Mouse (Mus musculus): ENCODE measurements at regions not wholly inside any gene's neighbourhood (a gene's known extent, or its start where the extent isn't known, plus 50 kb on each side); places are given as distances from the start of the nearest gene placed in this dataset.

DNA sequence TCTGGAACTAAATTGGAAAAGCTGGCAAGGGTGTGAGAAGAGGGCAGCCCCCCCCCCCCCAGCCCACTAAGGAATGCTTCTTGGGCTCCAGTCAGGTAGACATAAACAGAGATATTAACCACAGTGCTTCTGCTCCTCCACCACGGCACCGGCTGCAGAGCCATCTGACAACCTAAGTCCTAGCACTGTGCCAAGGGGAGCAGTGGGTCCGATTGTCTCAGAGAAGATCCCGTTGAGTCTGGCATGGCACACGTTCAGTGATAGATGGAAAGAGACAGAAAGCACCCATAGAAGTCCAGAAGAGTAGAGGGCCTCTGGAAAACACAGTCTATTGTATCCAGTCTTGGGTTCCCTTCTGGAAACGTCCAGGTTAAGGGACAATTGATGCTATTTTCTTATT is 241.4 kb upstream of the Arglu1 start:
- ATAC-seq, result no peak

DNA sequence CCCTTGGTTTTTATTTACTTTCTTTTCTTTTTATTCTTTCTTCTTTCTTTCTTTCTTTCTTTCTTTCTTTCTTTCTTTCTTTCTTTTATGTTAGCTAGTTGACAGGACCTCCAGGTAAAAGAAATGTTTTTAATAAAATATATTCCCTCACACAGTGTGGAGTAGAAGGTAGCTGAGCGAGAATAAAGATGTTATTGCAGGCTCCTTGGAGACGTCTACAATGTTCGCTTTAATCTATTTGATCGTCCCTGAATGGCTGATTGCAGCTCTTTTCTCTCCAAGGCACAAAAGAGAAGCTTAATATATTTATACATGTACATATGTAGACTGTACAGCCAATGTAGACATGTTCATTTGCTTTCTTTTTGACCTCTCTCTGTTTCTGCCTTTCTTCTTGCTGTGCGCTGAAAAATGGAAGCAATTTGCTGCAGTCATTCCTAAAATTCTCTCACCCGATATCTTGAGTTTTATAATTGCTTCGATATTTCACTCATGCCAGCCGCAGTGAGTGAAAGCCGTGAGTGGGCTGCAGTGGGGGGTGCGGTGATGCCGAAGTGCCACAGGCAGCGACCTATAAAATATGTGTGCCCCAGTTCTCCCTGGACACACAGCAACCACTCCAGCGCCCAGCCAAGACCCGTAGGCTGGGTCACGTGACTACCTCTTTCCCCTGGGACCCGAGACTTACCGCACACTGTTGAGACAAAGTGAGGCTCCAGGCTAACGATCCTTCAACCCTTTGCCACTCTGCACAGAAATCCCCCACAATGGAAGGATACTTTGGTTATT is 237.9 kb upstream of the Arglu1 start:
- WGBS, result 90% methylated on average over 18 of the region's 18 CpGs
- H3K4me1 ChIP-seq (replicated peaks; ENCODE audit: control insufficient read depth, insufficient read depth, low read length), result no peaks in the 10 kb centered on the region
- H3K9me3 ChIP-seq (ENCODE audit: control insufficient read depth), result no peaks in the 10 kb centered on the region
- H3K4me3 ChIP-seq (ENCODE audit: low read depth, low read length), result no peak overlapping the region
- no peak overlapping the region for H3K4me2 ChIP-seq (replicated peaks; ENCODE audit: low read depth)
- H3K36me3 ChIP-seq (ENCODE audit: control insufficient read depth, insufficient read depth), result no peaks in the 10 kb centered on the region
- no peak for TF ChIP-seq CTCF (IDR thresholded peaks at IDR 0.05; ENCODE audit: low read depth)
- ATAC-seq, result no peak
- H3K27me3 ChIP-seq (replicated peaks; ENCODE audit: control insufficient read depth, insufficient read depth, low read length), result no peaks in the 10 kb centered on the region
- H3K27ac ChIP-seq (ENCODE audit: low read depth, low read length), result no peak overlapping the region
- H3K9ac ChIP-seq (ENCODE audit: low read depth, low read length), result no peak overlapping the region

More for the DNA sequence above, 241.4 kb upstream of the Arglu1 start:
- Histone ChIP-seq H3K4me3 (ENCODE audit: low read depth, low read length) (no peak overlapping the region), H3K36me3 (ENCODE audit: control insufficient read depth, insufficient read depth) (no peaks in the 10 kb centered on the region), H3K27ac (ENCODE audit: low read depth, low read length) (no peak overlapping the region), H3K27me3 (replicated peaks; ENCODE audit: control insufficient read depth, insufficient read depth, low read length) (no peaks in the 10 kb centered on the region), H3K4me1 (replicated peaks; ENCODE audit: control insufficient read depth, insufficient read depth, low read length) (no peaks in the 10 kb centered on the region), H3K4me2 (replicated peaks; ENCODE audit: low read depth) (no peak overlapping the region), H3K9me3 (ENCODE audit: control insufficient read depth) (no peaks in the 10 kb centered on the region), H3K9ac (ENCODE audit: low read depth, low read length) (no peak overlapping the region)
- no peak for TF ChIP-seq CTCF (IDR thresholded peaks at IDR 0.05; ENCODE audit: low read depth)
- WGBS, result 66% methylated on average over 6 of the region's 6 CpGs

DNA sequence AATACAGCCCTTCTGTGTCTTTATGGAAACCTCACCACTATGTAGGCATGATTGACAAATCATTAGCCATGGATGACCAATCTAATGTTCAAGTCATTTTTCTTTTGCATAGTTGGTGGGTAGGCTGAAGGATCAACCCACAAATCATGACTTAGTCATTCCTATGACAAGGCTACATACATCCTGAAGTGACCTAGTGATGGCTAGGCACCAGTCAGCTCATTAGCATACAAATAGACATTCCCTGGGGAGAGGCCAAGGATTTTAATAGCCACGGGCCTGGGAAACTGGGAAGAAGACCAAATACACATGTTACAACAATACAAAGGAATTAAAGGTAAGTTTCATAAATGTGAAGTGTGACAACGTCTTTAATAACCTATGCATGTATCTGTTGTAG is 231.1 kb upstream of the Arglu1 start:
- H3K9ac ChIP-seq (ENCODE audit: low read depth, low read length), result no peak overlapping the region
- ATAC-seq, result no peak
- no peak overlapping the region for H3K27ac ChIP-seq (ENCODE audit: low read depth, low read length)
- no peak overlapping the region for H3K4me3 ChIP-seq (ENCODE audit: low read depth, low read length)
- TF ChIP-seq CTCF (IDR thresholded peaks at IDR 0.05; ENCODE audit: low read depth), result no peak
- H3K4me2 ChIP-seq (replicated peaks; ENCODE audit: low read depth), result no peak overlapping the region
- no peaks in the 10 kb centered on the region for H3K4me1 ChIP-seq (replicated peaks; ENCODE audit: control insufficient read depth, insufficient read depth, low read length)
- H3K27me3 ChIP-seq (replicated peaks; ENCODE audit: control insufficient read depth, insufficient read depth, low read length), result no peaks in the 10 kb centered on the region
- no peaks in the 10 kb centered on the region for H3K36me3 ChIP-seq (ENCODE audit: control insufficient read depth, insufficient read depth)
- 69% methylated on average over 2 of the region's 2 CpGs for WGBS
- no peaks in the 10 kb centered on the region for H3K9me3 ChIP-seq (ENCODE audit: control insufficient read depth)

DNA sequence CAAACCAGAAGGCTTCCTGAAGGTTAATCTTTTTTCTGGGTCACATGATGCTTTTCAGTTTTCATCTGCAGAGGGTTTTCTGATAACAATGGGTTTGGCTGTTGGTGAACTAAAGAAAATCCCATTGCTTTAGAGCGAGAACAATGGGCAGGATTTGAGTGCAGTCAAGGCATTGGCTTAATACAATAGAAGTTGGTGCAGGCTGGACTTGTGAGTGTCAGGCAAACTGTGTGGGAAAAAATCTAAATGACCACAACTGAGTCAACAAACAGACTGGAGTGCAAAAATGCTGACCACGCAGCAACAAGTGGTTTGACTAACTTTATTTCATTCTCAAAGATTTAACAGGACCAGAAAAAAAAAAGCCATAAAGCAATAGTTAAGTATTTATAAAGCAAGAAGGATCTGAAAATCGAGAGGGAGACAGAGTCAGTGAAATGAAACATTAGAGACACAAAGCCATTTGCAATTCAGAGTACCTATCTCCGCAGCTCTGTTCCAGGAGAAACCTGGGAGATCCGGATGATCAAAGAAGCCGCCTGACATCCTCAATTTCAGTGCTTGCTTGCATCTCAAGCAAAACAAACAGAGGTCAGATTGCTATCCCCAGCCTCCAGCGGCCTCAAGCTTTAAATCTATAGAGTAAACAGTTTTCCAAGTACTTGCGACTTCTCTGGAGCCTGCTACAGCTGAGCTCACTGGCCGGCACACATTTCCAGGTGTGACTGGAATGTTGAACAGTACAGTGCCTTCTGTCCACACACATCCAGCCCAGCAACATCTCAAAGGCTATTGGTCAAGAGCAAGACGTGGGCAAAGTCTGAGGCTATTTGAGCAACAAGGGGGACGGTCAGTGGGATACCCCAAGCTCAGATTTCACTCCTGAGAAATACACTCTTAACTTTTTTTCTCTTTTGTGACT is 229.5 kb upstream of the Arglu1 start:
- 21% methylated on average over 11 of the region's 11 CpGs for WGBS
- no peaks in the 10 kb centered on the region for H3K27me3 ChIP-seq (replicated peaks; ENCODE audit: control insufficient read depth, insufficient read depth, low read length)
- H3K9me3 ChIP-seq (ENCODE audit: control insufficient read depth), result no peaks in the 10 kb centered on the region
- H3K4me2 ChIP-seq (replicated peaks; ENCODE audit: low read depth), result no peak overlapping the region
- H3K4me1 ChIP-seq (replicated peaks; ENCODE audit: control insufficient read depth, insufficient read depth, low read length), result no peaks in the 10 kb centered on the region
- H3K4me3 ChIP-seq (ENCODE audit: low read depth, low read length), result no peak overlapping the region
- no peaks in the 10 kb centered on the region for H3K36me3 ChIP-seq (ENCODE audit: control insufficient read depth, insufficient read depth)
- no peak overlapping the region for H3K9ac ChIP-seq (ENCODE audit: low read depth, low read length)
- no peak for ATAC-seq
- no peak for TF ChIP-seq CTCF (IDR thresholded peaks at IDR 0.05; ENCODE audit: low read depth)
- H3K27ac ChIP-seq (ENCODE audit: low read depth, low read length), result no peak overlapping the region

DNA sequence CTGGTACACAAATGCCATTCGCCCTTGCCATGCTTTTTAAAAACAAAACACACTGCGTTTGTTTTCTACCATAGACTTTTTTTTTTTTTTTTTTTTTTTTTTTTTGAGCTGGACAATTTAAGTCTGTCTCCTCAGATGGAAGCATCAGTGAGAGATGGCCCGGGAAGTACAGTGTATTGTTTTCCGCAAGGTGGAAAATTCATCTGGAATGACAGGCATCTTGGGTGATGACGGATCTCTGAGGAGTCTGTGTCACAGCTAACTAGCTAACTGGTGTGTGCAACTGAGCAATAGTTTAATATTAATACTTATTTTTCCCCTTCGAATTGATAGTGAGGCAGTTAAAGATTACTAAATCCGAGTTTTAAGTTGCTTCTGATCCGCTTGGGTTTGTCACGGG is 228.7 kb upstream of the Arglu1 start:
- 77% methylated on average over 9 of the region's 9 CpGs for WGBS
- TF ChIP-seq CTCF (IDR thresholded peaks at IDR 0.05; ENCODE audit: low read depth), result no peak

GRCm38 (mm10) chr8:8907478-8908165 is 217.3 kb upstream of the Arglu1 start:
- H3K9me3 ChIP-seq (ENCODE audit: control insufficient read depth), result no peaks in the 10 kb centered on the region
- H3K27me3 ChIP-seq (replicated peaks; ENCODE audit: control insufficient read depth, insufficient read depth, low read length), result no peaks in the 10 kb centered on the region
- 64% methylated on average over 7 of the region's 7 CpGs for WGBS
- no peak for TF ChIP-seq CTCF (IDR thresholded peaks at IDR 0.05; ENCODE audit: low read depth)
- H3K4me2 ChIP-seq (replicated peaks; ENCODE audit: low read depth), result no peak overlapping the region
- H3K9ac ChIP-seq (ENCODE audit: low read depth, low read length), result no peak overlapping the region
- H3K27ac ChIP-seq (ENCODE audit: low read depth, low read length), result no peak overlapping the region
- no peaks in the 10 kb centered on the region for H3K36me3 ChIP-seq (ENCODE audit: control insufficient read depth, insufficient read depth)
- ATAC-seq, result no peak
- no peak overlapping the region for H3K4me3 ChIP-seq (ENCODE audit: low read depth, low read length)
- no peaks in the 10 kb centered on the region for H3K4me1 ChIP-seq (replicated peaks; ENCODE audit: control insufficient read depth, insufficient read depth, low read length)

More for the DNA sequence above, 228.7 kb upstream of the Arglu1 start:
- Histone ChIP-seq H3K27me3 (replicated peaks; ENCODE audit: control insufficient read depth, insufficient read depth, low read length) (no peaks in the 10 kb centered on the region), H3K4me1 (replicated peaks; ENCODE audit: control insufficient read depth, insufficient read depth, low read length) (no peaks in the 10 kb centered on the region), H3K4me3 (ENCODE audit: low read depth, low read length) (no peak overlapping the region), H3K27ac (ENCODE audit: low read depth, low read length) (no peak overlapping the region), H3K4me2 (replicated peaks; ENCODE audit: low read depth) (no peak overlapping the region), H3K9ac (ENCODE audit: low read depth, low read length) (no peak overlapping the region), H3K36me3 (ENCODE audit: control insufficient read depth, insufficient read depth) (no peaks in the 10 kb centered on the region), H3K9me3 (ENCODE audit: control insufficient read depth) (no peaks in the 10 kb centered on the region)
- ATAC-seq, result no peak
